ENCODE assay signal across 32 mouse cellular contexts in the genomic region with DNA sequence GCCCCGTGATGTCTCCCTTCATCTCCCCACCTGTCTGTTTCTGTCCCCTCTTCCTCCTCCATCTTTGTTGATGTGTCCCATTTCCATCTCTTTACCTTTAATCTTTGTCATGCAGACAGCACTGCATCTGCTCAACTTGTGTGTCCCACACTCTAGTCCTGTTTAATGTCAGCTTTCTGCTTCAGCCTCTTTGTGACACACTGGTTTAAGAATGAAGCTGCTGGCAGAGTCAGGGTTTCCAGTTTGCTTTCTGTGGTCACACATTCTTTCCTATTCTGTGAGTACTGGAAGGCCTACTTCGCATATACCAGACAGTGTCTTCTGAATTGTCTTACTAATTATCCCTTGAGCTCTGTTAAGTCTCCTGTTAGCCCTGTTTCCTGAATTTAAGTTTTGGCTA.
DNase-seq lines count a peak whose midpoint lies in the region; ATAC-seq lines count a peak whose summit lies in the region.
"Had no signal": no experiment of that assay in that cellular context is flagged by ENCODE, and none has a peak within 500 bp of the region (broad histone marks: within the 10 kb centered on the region; RNA-seq: fewer than 3 reads in every experiment).

No protein-coding gene starts in this region.

- no peak overlapping the region for H3K4me2 ChIP-seq in hindbrain, embryonic 13.5 days
- no peak overlapping the region for H3K4me2 ChIP-seq in hindbrain, embryonic 16.5 days (ENCODE audit: low read length)
- H3K4me2 ChIP-seq: embryonic facial prominence, embryonic 13.5 days; forebrain, embryonic 13.5 days; heart, embryonic 13.5 days; hindbrain, embryonic 15.5 days; intestine, embryonic 15.5 days had no signal

- no peaks in the 10 kb centered on the region for H3K9me3 ChIP-seq in hindbrain, embryonic 13.5 days
- no peaks in the 10 kb centered on the region for H3K9me3 ChIP-seq in hindbrain, embryonic 16.5 days (ENCODE audit: control insufficient read depth, low read length)
- H3K9me3 ChIP-seq: embryonic facial prominence, embryonic 10.5 days; embryonic facial prominence, embryonic 13.5 days; forebrain, embryonic 10.5 days; forebrain, embryonic 13.5 days; heart, embryonic 13.5 days; hindbrain, embryonic 15.5 days; intestine, embryonic 15.5 days had no signal

- peak; percentile 9 for DNase-seq in 3134 (ENCODE audit: extremely low read depth, insufficient read length, low spot score)
- DNase-seq in 416B (ENCODE audit: low read depth) = peak; percentile 30
- DNase-seq in R1 (ENCODE audit: low read depth, low spot score) = peak; percentile 19
- no peak for DNase-seq in thymus, postnatal 14 days
- DNase-seq in kidney, adult 11 months = no peak
- DNase-seq in heart, adult 8-10 months (ENCODE audit: low spot score) = no peak
- DNase-seq: adrenal gland, adult 8-10 months; adrenal gland, postnatal 25 days; B cell, adult 2 months; cerebellum, adult 11-12 months; cerebellum, adult 8-10 months; cerebellum, postnatal 10 days; cerebellum, postnatal 36 days; embryo, embryonic 11 days; gastrocnemius, postnatal 10 days; gastrocnemius, postnatal 36 days; heart, postnatal 14 days; heart, postnatal 4 days; kidney, adult 18-20 months had no signal

- H3K27me3 ChIP-seq in hindbrain, embryonic 13.5 days = no peaks in the 10 kb centered on the region
- no peaks in the 10 kb centered on the region for H3K27me3 ChIP-seq in hindbrain, embryonic 16.5 days (replicated peaks; ENCODE audit: control insufficient read depth, insufficient read depth, low read length)
- H3K27me3 ChIP-seq: CH12.LX; embryonic facial prominence, embryonic 13.5 days; forebrain, embryonic 13.5 days; heart, embryonic 13.5 days; hindbrain, embryonic 15.5 days; intestine, embryonic 15.5 days; Patski had no signal

- ATAC-seq in hindbrain, embryonic 13.5 days (ENCODE audit: low FRiP score) = no peak
- no peak for ATAC-seq in hindbrain, embryonic 16.5 days
- ATAC-seq: activated CD4-positive, CD25-positive, alpha-beta regulatory T cell, adult 4 months; forebrain, embryonic 13.5 days; forebrain, embryonic 16.5 days; intestine, embryonic 15.5 days; Patski had no signal

- no peak overlapping the region for H3K4me3 ChIP-seq in hindbrain, embryonic 13.5 days
- no peak overlapping the region for H3K4me3 ChIP-seq in hindbrain, embryonic 16.5 days (ENCODE audit: low read length)
- H3K4me3 ChIP-seq: embryonic facial prominence, embryonic 10.5 days; embryonic facial prominence, embryonic 13.5 days; forebrain, embryonic 10.5 days; forebrain, embryonic 13.5 days; heart, embryonic 13.5 days; hindbrain, embryonic 15.5 days; intestine, embryonic 15.5 days had no signal

- H3K9ac ChIP-seq in hindbrain, embryonic 13.5 days = no peak overlapping the region
- H3K9ac ChIP-seq in hindbrain, embryonic 16.5 days (ENCODE audit: low read depth, low read length) = no peak overlapping the region
- H3K9ac ChIP-seq: embryonic facial prominence, embryonic 13.5 days; forebrain, embryonic 13.5 days; heart, embryonic 13.5 days; hindbrain, embryonic 15.5 days; intestine, embryonic 15.5 days had no signal

- no peaks in the 10 kb centered on the region for H3K36me3 ChIP-seq in hindbrain, embryonic 13.5 days
- H3K36me3 ChIP-seq in hindbrain, embryonic 16.5 days (ENCODE audit: control insufficient read depth, insufficient read depth, low read length) = no peaks in the 10 kb centered on the region
- H3K36me3 ChIP-seq: embryonic facial prominence, embryonic 13.5 days; hindbrain, embryonic 15.5 days; intestine, embryonic 15.5 days had no signal

- 0 out of 2 replicates have a peak overlapping the region, but pooled peaks have one; percentile 10 for H3K27ac ChIP-seq in hindbrain, embryonic 13.5 days
- H3K27ac ChIP-seq in hindbrain, embryonic 16.5 days (ENCODE audit: low read depth, low read length) = no peak overlapping the region
- H3K27ac ChIP-seq: embryonic facial prominence, embryonic 10.5 days; embryonic facial prominence, embryonic 13.5 days; forebrain, embryonic 10.5 days; forebrain, embryonic 13.5 days; heart, embryonic 13.5 days; hindbrain, embryonic 15.5 days; intestine, embryonic 15.5 days had no signal

- WGBS in hindbrain, embryonic 13.5 days = 76% methylated on average over 2 of the region's 2 CpGs
- 79% methylated on average over 2 of the region's 2 CpGs for whole genome bisulfite sequencing in hindbrain, embryonic 16.5 days

- 0 out of 2 replicates have a peak, but pooled peaks cover 3% of the 10 kb centered on the region for H3K4me1 ChIP-seq in hindbrain, embryonic 13.5 days (replicated peaks)
- no peaks in the 10 kb centered on the region; the same call in 1 of the 2 replicates for H3K4me1 ChIP-seq in hindbrain, embryonic 16.5 days (ENCODE audit: control insufficient read depth, insufficient read depth, low read depth, low read length)
- H3K4me1 ChIP-seq: embryonic facial prominence, embryonic 10.5 days; embryonic facial prominence, embryonic 13.5 days; intestine, embryonic 15.5 days had no signal

Comparison
In these comparisons a context has a peak if more than half of its experiments do, and no peak if none do; other contexts are left out.
1. DNase-seq: peak in 3134 (single experiment), 416B (single experiment) and R1 (single experiment); none in thymus, postnatal 14 days (single experiment), kidney, adult 11 months (single experiment) and heart, adult 8-10 months (single experiment).